Mouse (Mus musculus) ES-Bruce4 (cell line): Measurements from ENCODE around the gene Gsk3b.

Experiments used
- CTCF ChIP-seq: IDR thresholded peaks from one replicate; pipeline ENCODE4 v1.8.1; 2011; ENCODE audit warnings: low read depth, low read length
- EP300 ChIP-seq: IDR thresholded peaks from 2 replicates; pipeline ENCODE4 v1.6.1; 2011; ENCODE audit warnings: low read depth, low read length; ENCODE audit not compliant: insufficient read depth

DNA sequence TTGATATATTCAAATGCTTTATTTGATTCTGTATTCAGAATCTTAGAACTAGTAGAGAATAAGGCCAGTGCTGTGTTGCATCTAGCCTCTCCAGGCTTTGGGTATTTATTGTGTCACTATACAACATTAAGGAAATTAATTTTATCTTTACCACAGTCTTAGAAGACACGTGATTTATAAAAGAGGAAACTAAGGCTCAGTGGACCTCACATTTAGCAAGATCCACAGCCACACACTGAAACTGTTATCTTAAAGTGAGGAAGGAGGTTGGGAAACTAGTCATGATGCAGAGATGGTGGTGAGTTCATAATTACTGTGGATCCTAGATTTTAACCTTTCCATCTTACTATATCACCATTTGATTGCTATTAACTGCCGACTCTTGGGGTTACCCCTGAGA lies 16.7 kb downstream of the Gsk3b start:
- TF ChIP-seq EP300, result no peak
- no peak for TF ChIP-seq CTCF
